Mouse (Mus musculus): ENCODE measurements around the gene Fam19a4. TPM values are rescaled to one million over a fixed set of nuclear protein-coding genes. Genes with fewer than 3 reads are reported as not detected.
"Not testable (repeated sequence)": the region's sequence is repeated elsewhere in the genome, so short reads cannot be mapped to it uniquely, and the experiment has no call there.

Gene Fam19a4
- polyA plus RNA-seq, 1 experiment from 2014 or later, result 0.55 TPM

GRCm38 (mm10) chr6:96909061-96909480 lies 151.1 kb downstream of the Fam19a4 start:
- H3K4me2 ChIP-seq (replicated peaks), result no peak overlapping the region
- WGBS, result 39% methylated on average over 8 of the region's 8 CpGs
- no peak overlapping the region for H3K27ac ChIP-seq (replicated peaks)

GRCm38 (mm10) chr6:96877105-96877504 lies 183.1 kb downstream of the Fam19a4 start:
- WGBS, result 93% methylated on average over 18 of the region's 18 CpGs
- not testable (repeated sequence) for H3K9me3 ChIP-seq; H3K9ac ChIP-seq (replicated peaks); H3K36me3 ChIP-seq; H3K4me1 ChIP-seq; H3K27ac ChIP-seq (replicated peaks); H3K4me3 ChIP-seq; H3K27me3 ChIP-seq; ATAC-seq (replicated peaks); H3K4me2 ChIP-seq (replicated peaks)

More at GRCm38 (mm10) chr6:96909061-96909480, 151.1 kb downstream of the Fam19a4 start:
- no peaks in the 10 kb centered on the region for H3K9me3 ChIP-seq
- H3K4me1 ChIP-seq, result no peaks in the 10 kb centered on the region
- ATAC-seq (replicated peaks), result no peak
- no peaks in the 10 kb centered on the region for H3K36me3 ChIP-seq
- no peaks in the 10 kb centered on the region for H3K27me3 ChIP-seq
- no peak overlapping the region for H3K9ac ChIP-seq (replicated peaks)
- H3K4me3 ChIP-seq, result no peak overlapping the region

- not testable (repeated sequence) for H3K4me2 ChIP-seq (replicated peaks); H3K27me3 ChIP-seq; H3K9me3 ChIP-seq; ATAC-seq (replicated peaks); H3K4me3 ChIP-seq; H3K36me3 ChIP-seq; H3K9ac ChIP-seq (replicated peaks); H3K27ac ChIP-seq (replicated peaks); H3K4me1 ChIP-seq
- WGBS, result 93% methylated on average over 13 of the region's 13 CpGs
Observed at GRCm38 (mm10) chr6:96876651-96877050, 183.6 kb downstream of the Fam19a4 start.

- WGBS, result 72% methylated on average over 7 of the region's 7 CpGs
- H3K9ac ChIP-seq (replicated peaks), result no peak overlapping the region
- H3K36me3 ChIP-seq, result no peaks in the 10 kb centered on the region
Observed at GRCm38 (mm10) chr6:96853065-96853464, 207.1 kb downstream of the Fam19a4 start.

GRCm38 (mm10) chr6:96843944-96844343 lies 216.3 kb downstream of the Fam19a4 start:
- Histone ChIP-seq H3K27ac (replicated peaks) (no peak overlapping the region), H3K4me1 (no peaks in the 10 kb centered on the region), H3K4me2 (replicated peaks) (no peak overlapping the region), H3K27me3 (no peaks in the 10 kb centered on the region), H3K9ac (replicated peaks) (no peak overlapping the region), H3K9me3 (no peaks in the 10 kb centered on the region), H3K4me3 (no peak overlapping the region), H3K36me3 (no peaks in the 10 kb centered on the region)
- 38% methylated on average over 1 of the region's 1 CpGs for WGBS
- no peak for ATAC-seq (replicated peaks)

More at GRCm38 (mm10) chr6:96853065-96853464, 207.1 kb downstream of the Fam19a4 start:
- no peaks in the 10 kb centered on the region for H3K4me1 ChIP-seq
- ATAC-seq (replicated peaks), result no peak
- no peaks in the 10 kb centered on the region for H3K27me3 ChIP-seq
- no peak overlapping the region for H3K27ac ChIP-seq (replicated peaks)
- no peak overlapping the region for H3K4me3 ChIP-seq
- no peaks in the 10 kb centered on the region for H3K9me3 ChIP-seq
- H3K4me2 ChIP-seq (replicated peaks), result no peak overlapping the region

GRCm38 (mm10) chr6:96840634-96841033 lies 219.6 kb downstream of the Fam19a4 start:
- 77% methylated on average over 3 of the region's 3 CpGs for WGBS
- Histone ChIP-seq H3K4me2 (replicated peaks) (no peak overlapping the region), H3K9me3 (no peaks in the 10 kb centered on the region), H3K36me3 (no peaks in the 10 kb centered on the region), H3K27ac (replicated peaks) (no peak overlapping the region), H3K4me1 (no peaks in the 10 kb centered on the region), H3K9ac (replicated peaks) (no peak overlapping the region), H3K27me3 (no peaks in the 10 kb centered on the region), H3K4me3 (no peak overlapping the region)
- ATAC-seq (replicated peaks), result no peak

- H3K4me2 ChIP-seq (replicated peaks), result no peak overlapping the region
- H3K4me3 ChIP-seq, result no peak overlapping the region
- no peaks in the 10 kb centered on the region for H3K4me1 ChIP-seq
- ATAC-seq (replicated peaks), result no peak
- H3K36me3 ChIP-seq, result no peaks in the 10 kb centered on the region
- H3K27me3 ChIP-seq, result no peaks in the 10 kb centered on the region
- H3K9ac ChIP-seq (replicated peaks), result no peak overlapping the region
- no peaks in the 10 kb centered on the region for H3K9me3 ChIP-seq
- 33% methylated on average over 3 of the region's 3 CpGs for WGBS
- no peak overlapping the region for H3K27ac ChIP-seq (replicated peaks)
Observed at GRCm38 (mm10) chr6:96826626-96827025, 233.6 kb downstream of the Fam19a4 start.

GRCm38 (mm10) chr6:96802981-96803380 lies 257.2 kb downstream of the Fam19a4 start:
- Histone ChIP-seq H3K4me2 (replicated peaks) (no peak overlapping the region), H3K9me3 (no peaks in the 10 kb centered on the region), H3K4me1 (no peaks in the 10 kb centered on the region), H3K4me3 (no peak overlapping the region), H3K27ac (replicated peaks) (no peak overlapping the region), H3K27me3 (no peaks in the 10 kb centered on the region; the same call in 1 of the 2 replicates), H3K9ac (replicated peaks) (no peak overlapping the region), H3K36me3 (no peaks in the 10 kb centered on the region)
- no peak for ATAC-seq (replicated peaks)
- WGBS, result 84% methylated on average over 3 of the region's 3 CpGs

- WGBS, result 90% methylated on average over 1 of the region's 1 CpGs
- ATAC-seq (replicated peaks), result no peak
- no peak overlapping the region for H3K4me3 ChIP-seq
Observed at GRCm38 (mm10) chr6:96798746-96799145, 261.5 kb downstream of the Fam19a4 start.

GRCm38 (mm10) chr6:96797451-96797850 lies 262.8 kb downstream of the Fam19a4 start:
- Histone ChIP-seq H3K4me3 (no peak overlapping the region), H3K9ac (replicated peaks) (no peak overlapping the region), H3K27me3 (no peaks in the 10 kb centered on the region; the same call in 1 of the 2 replicates), H3K4me2 (replicated peaks) (no peak overlapping the region), H3K27ac (replicated peaks) (no peak overlapping the region), H3K4me1 (no peaks in the 10 kb centered on the region), H3K9me3 (no peaks in the 10 kb centered on the region), H3K36me3 (no peaks in the 10 kb centered on the region)
- 72% methylated on average over 4 of the region's 4 CpGs for WGBS
- no peak for ATAC-seq (replicated peaks)

More at GRCm38 (mm10) chr6:96798746-96799145, 261.5 kb downstream of the Fam19a4 start:
- H3K4me1 ChIP-seq, result no peaks in the 10 kb centered on the region
- no peaks in the 10 kb centered on the region; the same call in 1 of the 2 replicates for H3K27me3 ChIP-seq
- H3K9ac ChIP-seq (replicated peaks), result no peak overlapping the region
- H3K9me3 ChIP-seq, result no peaks in the 10 kb centered on the region
- H3K4me2 ChIP-seq (replicated peaks), result no peak overlapping the region
- H3K36me3 ChIP-seq, result no peaks in the 10 kb centered on the region
- no peak overlapping the region for H3K27ac ChIP-seq (replicated peaks)

Other genes with a start within 250 kb of the Fam19a4 start
- gene Eogt, start 88.8 kb upstream of the Fam19a4 start, polyA plus RNA-seq (2015; fragmentation: Nextera tagmentation; extraction: Ambion mirVana), result 8.0 and 8.2 TPM in 2 replicates
- gene Tmf1, start 118.7 kb upstream of the Fam19a4 start, polyA plus RNA-seq (2015; fragmentation: Nextera tagmentation; extraction: Ambion mirVana), result 36.4 and 37.4 TPM in 2 replicates
- gene Uba3, start 145.2 kb upstream of the Fam19a4 start, polyA plus RNA-seq (2015; fragmentation: Nextera tagmentation; extraction: Ambion mirVana), result 98.7 and 102 TPM in 2 replicates
- 111 and 114 TPM in 2 replicates for gene Arl6ip5, start 150.3 kb upstream of the Fam19a4 start, polyA plus RNA-seq (2015; fragmentation: Nextera tagmentation; extraction: Ambion mirVana)
- gene Lmod3, start 192.3 kb upstream of the Fam19a4 start, polyA plus RNA-seq (2015; fragmentation: Nextera tagmentation; extraction: Ambion mirVana), result 0.08 TPM in 2 replicates

Data from forebrain, embryonic 15.5 days (tissue).